Mouse (Mus musculus) CD8-positive naive resting alpha-beta T cell, adult 2 months (primary cell): ENCODE results near the gene Tmem254c.
"Not testable (repeated sequence)": the region's sequence is repeated elsewhere in the genome, so short reads cannot be mapped to it uniquely, and the experiment has no call there.

Experiments used
- DNase-seq, 2 experiments: peaks; one replicate each; pipeline ENCODE4 v3.0.0; 2022; ENCODE audit warnings: low read depth in 2 of 2, low spot score in 2 of 2

Tmem254c gene

DNA sequence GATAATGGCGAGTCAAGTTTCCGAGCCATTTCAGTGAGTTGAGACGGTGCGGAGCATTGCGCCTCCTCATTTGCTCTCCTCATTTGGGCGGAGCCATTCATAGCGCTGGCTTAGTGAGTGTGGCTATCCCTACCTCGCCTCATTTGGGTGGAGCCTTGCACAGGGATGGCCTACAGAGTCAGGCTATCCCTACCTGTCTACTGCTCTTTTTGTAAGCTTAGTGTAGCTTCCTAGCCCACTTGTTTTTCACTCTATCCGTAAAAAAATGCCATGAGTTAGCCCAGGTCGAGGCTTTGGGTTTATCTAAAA is at the start of gene Tmem254c:
Tmem254c (minus strand) TSS at position 31 of the 309 bp plus-strand sequence.
- not testable (repeated sequence) for DNase-seq

DNA sequence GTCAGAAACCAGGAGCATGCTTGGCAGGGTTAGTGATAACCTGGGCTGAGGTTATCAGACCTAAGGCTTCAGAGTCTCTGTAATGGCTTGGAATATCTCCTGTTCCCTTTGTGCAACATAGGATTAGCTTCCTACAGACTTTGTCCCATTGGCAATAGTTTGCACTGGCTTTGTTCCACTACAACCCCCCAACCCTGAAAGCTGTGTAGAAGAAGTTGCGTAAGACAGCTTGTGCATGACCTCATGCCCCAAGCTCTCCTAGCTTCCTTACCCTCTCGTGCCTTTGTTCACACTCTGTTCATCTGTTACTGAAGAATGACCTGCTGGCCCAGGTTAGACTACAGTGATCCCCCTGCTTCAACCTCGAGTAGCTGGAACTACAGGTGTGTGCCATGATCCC is 30.5 kb upstream of the Tmem254c start:
- DNase-seq = not testable (repeated sequence)

DNA sequence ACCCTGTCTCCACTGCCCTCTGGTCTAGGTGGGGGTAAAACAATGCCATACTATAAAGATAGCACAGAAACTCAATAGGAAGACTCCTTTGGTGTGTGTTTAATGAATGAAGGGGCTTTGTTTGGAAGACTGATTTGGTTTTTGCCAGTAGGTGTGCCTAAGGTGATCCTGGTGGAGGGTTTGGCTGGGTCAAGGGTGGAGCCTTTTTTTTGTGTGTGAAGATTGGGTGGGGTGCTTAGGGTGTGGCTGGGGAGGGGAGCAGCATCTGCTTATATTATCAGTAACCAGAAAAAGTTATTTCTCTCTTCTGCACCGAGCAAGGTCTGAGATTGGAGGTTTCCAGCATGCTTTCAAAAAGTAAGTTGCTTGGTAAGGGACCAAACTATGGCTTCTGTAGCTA is 14.8 kb upstream of the Tmem254c start, which contains the start of gene Cphx3:
Cphx3 (plus strand) TSS at position 301 of the 400 bp plus-strand sequence.
- not testable (repeated sequence) for DNase-seq

DNA sequence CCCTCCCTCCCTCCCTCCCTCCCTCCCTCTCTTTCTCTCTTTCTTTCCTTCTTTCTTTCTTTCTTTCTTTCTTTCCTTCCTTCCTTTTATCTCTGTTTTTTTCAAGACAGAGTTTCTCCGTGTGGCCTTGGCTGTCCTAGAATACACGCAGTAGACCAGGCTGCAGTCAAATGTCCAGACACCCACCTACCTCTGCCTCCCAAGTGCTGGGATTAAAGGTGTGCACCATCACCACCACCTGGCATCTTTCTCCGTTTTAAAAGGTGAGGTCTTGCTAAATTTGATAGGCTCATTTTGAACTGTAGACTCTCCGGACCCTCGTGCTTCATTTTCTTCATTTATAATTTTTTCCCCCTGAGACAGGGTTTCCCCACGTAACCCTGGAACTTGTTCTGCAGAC is 14.1 kb upstream of the Tmem254c start, which contains the start of gene Cphx2:
Cphx2 (plus strand) TSS at position 301 of the 400 bp plus-strand sequence.
- not testable (repeated sequence) for DNase-seq

DNA sequence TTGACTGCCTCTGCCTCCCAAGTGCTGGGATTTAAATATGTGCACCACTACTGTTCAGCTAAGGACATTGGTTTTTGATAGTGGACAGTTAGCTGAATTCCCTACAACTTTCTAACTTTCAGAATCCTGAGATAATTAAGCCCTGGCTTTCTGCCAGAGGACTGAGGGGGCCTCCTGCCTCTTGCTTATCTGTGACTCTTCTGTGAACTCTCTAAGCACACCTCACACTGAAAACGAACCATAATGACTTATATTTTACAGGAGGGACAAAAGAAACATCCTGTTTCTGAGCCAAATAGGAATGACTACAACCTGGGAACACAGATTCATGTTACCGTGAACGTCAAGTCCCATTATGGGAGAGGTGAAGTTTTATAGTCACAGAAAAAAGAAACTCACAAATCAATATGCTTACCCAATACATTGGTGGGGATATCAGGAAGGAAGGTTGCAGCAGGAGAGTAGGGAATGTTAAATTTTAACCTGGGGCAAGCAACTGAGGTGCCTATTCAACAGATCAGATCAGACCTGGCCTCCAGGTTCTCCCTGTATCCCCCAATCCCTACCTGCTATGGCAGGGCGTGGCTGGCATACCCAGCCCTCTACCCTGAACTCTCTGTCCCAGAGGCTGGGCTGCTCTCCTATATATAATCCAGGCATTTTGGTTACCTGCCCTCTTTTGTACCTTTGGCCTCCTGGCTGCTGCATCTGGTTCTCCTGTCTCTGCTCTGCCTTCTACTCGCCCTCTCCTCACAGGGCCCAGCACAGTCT is 9.7 kb upstream of the Tmem254c start:
- DNase-seq = not testable (repeated sequence)

DNA sequence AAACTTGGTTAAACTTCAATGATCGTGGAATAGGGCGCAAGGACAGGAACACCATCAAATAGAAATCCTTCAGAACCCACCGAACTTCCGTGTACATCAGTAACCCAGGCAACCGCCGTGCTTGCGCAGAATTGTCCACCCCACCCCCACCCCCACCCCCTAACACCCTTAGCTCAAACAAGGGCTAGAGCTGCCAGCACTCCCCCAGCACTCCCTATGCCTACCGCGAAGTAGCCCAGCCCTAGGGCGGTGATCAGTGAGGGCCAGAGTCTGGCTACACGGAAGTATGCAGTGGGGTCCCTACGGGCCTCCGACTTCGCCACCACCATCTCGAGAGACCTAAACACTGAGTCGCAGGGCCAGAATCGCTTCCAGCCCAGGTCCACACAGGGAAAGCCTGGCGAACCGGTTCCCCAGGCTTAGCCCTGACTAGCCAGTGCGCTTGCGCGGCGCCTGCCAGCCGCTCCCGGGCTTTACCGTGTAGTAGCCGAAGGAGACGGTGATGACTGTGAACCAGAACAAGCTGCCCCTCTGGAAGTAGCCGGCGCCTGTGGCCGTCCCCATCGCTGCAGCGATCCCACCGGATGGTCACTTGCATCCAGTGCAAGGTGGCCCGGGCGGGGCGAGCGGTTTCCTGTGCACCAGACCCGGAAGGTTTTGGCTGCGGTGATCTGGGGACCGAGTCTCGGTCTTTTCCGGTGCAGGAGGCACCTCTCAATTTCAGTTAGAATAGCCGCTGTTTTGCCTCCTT is 406 bp downstream of the Tmem254c start:
- DNase-seq = not testable (repeated sequence)

DNA sequence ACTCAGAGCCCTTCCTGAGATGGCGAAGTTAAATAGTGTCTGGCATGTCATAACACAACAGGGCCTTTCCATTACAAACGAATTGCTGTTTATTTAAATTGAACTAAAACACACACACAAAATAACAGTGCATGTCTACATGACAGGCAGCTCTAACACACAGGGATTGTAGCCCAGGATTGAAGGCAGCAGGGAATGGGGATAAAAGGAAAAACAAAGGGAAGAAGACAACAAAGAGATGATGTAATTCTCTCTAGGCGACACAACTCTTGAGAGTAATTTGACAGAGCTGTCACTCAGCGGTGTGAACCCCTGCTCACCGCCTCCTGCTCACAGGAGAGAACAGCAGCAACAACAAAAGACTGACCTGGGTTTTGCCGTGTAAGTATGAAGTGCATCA is 7.8 kb downstream of the Tmem254c start:
- not testable (repeated sequence) for DNase-seq

DNA sequence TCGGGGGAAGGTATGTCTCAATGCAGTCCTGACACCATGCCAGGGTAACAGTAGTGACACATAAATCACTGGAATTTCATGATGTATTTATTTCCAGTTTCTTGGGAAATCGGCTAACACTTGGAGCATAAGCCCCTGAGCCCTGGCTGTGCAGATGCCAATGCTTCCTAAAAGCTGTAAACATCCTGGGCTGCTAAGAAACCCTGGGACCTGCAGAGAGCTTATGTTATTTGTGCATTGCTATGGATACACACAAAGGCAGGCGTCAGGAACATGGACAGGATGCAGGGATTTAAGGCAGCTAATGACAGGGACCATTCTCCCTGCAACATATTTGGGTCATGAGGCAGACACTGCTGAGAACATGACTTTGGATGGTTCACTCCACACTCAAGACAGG is 9.0 kb downstream of the Tmem254c start:
- not testable (repeated sequence) for DNase-seq

DNA sequence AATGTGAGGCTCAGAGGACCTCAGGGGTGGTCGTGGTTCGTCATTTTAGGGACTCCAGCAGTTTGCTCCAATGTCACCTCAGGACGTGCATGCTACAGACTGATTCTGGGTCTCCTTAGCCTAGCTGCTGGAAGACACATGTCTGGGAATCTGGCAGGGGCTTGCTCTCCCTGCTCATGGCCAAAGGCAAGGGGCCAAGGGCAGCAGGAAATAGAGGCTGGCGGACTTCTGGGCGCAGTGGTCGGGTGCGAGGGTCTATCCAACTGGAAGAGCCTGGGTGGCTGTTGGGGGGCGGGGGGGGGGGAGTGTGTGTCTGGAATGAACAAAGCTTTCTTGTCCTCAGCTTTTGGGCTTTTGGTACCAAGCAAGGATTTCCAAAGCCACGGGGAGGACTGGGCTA is 18.4 kb downstream of the Tmem254c start:
- not testable (repeated sequence) for DNase-seq

DNA sequence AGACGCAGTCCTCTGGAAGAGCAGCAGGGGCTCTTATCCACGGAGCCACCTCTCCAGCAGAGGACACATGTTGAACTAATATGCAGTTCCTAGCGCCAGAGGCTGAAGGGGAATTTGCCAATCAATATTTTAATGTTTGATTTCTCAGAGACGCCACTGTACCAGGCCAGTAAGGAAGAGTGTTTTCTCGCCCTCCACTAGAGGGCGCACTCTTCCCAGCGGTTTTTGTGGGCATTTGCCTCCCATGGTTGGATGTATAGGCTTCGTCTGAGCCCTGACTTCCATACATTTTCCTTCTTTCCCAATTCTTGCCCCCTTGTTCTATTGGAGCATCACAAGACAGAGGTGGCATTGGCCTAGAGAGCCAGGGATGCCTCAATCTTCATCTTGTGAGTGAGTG is 20.1 kb downstream of the Tmem254c start:
- DNase-seq = not testable (repeated sequence)

DNA sequence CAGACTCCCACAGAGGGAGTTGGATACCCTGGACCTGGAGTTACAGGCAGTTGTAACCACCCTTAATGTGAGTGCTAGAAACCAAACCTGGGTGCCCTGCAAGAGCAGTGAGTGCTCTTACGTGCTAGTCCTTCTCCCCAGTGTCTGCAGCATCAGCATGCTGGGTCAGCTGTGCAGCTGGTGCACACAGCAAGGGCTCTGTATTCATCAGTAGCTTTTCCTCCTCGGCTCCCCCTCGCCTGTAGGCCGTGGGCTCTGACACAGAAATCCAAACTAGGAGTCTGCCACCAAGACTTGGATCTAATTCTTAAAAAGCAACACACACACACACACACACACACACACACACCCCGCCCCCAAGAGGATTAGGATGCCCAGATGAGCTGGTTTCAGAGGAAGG is 22.1 kb downstream of the Tmem254c start:
- DNase-seq = not testable (repeated sequence)

DNA sequence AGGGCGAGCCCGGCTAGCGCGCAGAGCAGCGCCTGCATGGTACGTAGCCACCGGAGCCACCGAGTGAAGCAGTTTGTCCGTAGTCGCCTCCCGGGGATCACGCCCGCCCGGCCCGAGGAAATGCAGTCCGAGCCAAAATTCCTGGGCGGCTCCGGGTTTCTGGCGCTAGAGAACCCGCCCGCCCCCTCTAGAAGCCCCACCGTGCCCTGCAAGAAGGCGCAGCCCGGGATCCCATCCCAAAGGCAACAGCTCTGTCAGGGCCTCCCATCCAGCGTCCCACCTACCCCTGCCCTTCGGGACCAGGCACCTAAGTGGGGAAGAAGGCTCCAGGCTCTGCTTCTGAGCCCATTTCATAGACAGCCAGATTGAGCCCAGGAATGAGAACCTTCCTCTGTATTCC is 24.5 kb downstream of the Tmem254c start, which contains the start of gene Gm9780:
Gm9780 (minus strand) TSS at position 101 of the 400 bp plus-strand sequence.
- DNase-seq = not testable (repeated sequence)

DNA sequence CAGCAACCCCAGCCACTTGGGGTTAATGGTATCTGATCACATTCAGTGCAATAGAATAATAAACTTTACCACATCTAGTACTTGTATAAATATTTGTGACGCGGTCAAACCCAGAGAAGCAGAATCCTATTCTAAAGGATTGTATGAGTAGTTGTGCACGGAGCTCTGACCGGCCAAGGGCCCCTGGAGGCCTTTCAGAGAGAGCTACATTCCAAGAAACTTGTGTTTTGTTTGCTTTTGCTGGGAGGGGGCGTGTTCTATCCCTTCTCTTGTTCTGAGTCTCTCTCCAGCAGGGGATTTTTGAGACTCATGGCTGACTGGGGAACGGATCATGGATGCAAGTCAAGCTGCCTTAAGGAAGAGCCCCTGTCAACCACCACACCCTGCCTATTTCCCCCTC is 31.7 kb downstream of the Tmem254c start:
- not testable (repeated sequence) for DNase-seq

DNA sequence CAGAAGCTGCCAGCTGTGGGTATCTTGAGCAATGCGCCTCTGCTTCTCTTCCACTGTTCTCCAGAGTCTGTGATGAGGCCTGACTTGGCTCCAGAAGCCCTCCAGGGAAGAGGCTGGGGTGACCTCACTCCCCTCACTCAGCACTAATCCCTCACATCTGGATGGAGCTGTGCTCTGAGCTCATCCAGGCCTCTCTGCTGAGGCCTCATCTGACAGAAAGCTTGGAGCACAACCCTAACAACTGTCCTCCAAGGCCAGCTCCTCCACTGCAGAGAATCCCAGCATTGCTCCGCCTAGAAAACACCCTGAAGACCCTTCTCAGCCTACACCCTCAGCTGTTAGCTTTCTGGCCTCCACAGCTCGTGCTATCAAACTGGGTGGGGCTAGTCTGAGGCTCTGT is 32.8 kb downstream of the Tmem254c start:
- DNase-seq = not testable (repeated sequence)

DNA sequence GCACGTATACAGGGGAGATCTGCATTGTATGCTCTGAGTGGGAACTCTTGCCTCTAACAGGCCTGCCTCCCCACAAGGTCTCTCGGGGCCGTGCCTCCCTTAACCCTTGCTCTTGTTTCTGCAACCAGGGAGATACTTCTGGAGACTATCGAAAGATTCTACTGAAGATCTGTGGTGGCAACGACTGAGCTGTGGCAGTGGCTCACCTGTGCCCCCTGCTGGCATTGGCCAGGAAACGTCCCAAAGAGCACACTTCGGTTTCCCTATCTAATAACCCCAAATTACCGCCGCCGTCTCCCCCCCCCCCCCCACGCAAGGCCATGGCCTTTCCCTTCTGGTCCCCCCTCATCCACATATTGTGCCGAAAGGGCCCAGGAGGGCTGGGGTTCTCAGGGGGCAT is 41.5 kb downstream of the Tmem254c start:
- not testable (repeated sequence) for DNase-seq

DNA sequence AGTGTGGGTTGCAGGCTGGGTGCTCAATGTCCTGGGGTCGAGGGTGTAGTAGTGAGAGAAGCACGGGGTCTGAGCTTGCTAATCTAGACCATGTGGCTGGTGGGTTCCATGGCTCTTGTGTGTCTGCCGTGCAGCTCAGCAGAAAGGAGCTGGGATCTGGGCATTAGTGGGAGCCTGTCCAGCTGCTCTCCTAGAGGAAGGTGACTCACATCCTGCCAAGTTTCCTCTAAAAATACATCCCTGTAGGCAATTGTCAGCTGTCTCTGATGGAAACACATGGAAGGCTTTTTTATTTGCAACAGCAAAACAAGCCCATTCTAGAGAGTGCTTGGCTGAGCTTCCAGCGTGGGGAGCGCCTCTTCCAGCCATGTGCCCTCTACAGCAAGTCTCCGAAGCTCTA is 44.3 kb downstream of the Tmem254c start:
- not testable (repeated sequence) for DNase-seq

DNA sequence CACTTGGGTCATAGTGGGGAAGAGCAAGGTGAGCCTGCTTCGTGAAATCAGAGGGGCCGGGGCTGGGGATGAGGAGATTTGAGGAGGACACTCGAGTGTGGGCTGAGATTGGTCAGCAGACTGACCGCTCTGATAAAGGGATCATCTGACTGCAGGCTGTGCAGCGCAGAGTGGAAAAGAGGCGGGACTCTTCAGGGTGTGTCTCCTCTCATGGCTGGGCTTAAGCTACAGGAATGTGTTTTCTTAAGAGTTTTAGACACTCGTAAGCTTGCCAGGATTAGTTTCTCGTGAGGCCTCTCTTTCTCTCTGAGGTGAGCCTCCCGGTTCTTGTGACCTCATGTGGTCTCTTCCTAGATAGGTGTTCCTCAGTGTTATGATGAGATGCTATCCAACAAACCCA is 45.6 kb downstream of the Tmem254c start:
- not testable (repeated sequence) for DNase-seq

DNA sequence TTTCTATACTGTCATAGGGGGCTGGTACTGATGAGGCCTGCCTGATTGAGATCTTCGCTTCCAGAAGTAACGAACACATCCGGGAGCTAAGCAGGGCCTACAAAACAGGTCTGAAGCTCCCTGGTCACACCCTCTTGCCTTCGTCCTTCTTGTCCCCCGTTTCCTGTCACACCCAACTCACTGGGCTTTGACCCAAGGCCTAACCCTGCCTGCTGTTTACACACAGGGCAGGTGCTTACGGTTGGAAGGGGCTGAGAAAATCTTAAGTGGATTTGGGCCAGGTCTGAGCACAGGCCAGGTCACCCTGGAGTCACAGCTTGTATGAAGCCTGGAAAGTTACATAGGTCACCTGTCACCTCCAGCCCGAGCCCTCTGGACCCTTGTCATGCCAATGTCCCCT is 50.7 kb downstream of the Tmem254c start:
- not testable (repeated sequence) for DNase-seq
